Mouse (Mus musculus): Measurements from ENCODE around the gene Dnajc28.

The Dnajc28 gene

DNA sequence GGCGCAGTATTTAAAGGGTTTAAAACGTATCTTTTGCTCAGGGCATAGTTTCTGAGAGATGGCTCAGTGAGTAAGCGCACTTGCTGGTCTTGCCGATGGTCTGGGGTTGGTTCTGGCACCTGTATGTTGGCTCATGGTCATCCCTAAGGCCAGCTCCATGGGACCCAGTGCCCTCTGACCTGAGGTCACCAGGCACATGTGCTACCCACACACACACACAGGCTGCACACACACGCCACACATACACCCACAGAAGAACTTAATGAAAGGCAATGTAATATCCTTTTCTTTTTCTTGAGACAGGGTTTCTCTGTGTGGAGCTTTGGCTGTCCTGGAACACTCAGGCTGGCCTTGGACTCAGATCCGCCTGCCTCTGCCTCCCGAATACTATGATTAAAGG lies 14.1 kb upstream of the Dnajc28 start:
- DNase-seq (ENCODE audit: inconsistent age in 2 of 2, low spot score in 1 of 2), result no peak

DNA sequence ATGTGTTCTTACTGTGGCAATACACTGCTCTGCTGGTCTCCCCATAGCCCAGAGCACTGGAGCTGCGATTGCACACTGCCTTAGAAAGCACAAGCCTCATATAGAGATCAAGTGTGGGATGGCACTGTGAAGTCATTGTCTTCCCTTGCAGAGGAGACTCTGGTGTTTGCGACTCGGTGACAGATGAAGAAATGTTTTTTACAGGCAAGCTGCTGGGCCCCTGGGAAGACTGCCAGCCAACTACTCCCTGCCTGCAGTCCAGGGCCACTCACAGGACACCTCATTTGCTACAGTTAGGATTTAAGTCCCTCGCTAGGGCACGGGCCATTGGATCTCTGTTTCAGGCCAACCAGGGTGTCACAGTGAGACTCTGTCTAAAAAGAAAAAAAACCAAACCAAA lies 13.6 kb upstream of the Dnajc28 start:
- peak; percentile 74 to 86 for DNase-seq (ENCODE audit: inconsistent age in 2 of 2, low spot score in 1 of 2)

DNA sequence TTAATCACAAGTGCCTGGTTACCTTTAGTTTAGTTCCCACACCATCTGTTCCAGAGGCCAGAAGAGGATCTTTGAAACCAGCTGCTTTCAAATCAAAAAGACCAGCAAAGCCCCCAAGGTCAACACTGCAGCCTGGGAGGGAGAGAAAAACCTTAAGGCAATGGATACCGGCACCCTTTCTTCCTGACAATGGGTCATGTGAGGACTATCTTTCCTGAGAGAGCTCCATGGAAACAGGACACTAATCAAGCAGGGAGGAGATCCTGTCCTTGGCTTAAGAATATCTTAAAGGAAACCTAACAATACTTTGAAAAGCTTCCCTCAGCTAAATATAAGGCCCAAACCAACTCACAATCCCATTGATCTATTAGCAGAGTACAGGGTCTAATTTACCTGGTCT lies 11.8 kb upstream of the Dnajc28 start:
- DNase-seq (ENCODE audit: inconsistent age in 2 of 2, low spot score in 1 of 2), result peak in 1 of 2 experiments; percentile 43

DNA sequence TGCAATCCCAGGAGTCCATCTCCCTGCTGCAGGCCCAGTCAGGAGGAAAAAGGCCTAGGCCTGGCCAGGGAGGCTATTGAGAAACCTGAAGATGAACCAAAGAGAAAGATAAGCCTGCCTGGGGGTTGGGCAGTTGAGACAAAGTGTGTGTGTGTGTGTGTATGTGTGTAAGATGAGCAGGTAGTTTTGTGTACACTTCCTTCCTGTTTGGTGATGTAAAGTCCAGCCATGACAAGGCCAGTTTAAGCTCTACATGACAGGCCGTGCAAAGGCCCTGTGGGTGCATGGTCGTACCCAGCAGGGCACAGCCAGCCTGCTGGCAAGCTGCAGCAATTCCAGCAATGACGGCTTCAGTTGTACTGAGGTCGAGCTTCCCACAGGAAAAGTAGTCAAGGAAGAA lies 10.9 kb upstream of the Dnajc28 start:
- no peak for DNase-seq (ENCODE audit: inconsistent age in 2 of 2, low spot score in 1 of 2)

DNA sequence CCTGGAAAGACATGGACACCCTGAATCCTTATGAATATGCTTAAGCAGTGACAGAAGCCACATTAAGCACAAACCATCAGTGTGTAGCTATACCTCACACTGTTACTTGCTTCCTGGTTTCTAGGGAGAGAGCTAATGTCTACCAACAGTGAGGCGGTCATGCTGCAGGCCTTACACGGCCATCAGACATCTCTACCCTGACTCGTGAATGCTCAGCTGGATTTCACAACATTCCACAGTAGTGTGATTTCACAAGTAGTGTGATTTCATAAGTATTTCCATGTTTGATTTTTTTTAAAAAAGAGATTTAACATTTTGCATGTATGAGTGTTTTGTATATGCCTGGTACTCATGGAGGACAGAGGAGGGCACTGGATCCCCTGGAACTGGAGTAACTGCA lies 9.8 kb upstream of the Dnajc28 start:
- DNase-seq (ENCODE audit: inconsistent age in 2 of 2, low spot score in 1 of 2), result no peak

DNA sequence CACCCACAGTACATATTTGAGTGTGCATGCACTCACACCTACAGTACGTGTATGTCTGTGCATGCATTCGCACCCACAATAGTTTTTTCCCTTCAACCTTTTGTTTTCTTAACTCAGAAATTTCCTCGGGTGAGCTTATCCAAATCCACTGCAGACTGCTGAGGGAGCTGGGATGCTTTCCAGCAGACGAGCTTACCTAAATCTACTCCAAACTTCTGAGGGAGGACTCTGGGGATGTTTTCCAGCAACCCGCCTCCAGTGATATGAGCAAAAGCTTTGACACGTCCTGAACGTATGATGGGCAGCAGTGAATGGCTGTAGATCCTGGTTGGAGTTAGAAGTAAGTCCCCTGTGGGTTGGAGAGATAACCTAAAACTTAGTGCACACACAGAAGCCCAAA lies 9.0 kb upstream of the Dnajc28 start:
- DNase-seq (ENCODE audit: inconsistent age in 2 of 2, low spot score in 1 of 2), result no peak

DNA sequence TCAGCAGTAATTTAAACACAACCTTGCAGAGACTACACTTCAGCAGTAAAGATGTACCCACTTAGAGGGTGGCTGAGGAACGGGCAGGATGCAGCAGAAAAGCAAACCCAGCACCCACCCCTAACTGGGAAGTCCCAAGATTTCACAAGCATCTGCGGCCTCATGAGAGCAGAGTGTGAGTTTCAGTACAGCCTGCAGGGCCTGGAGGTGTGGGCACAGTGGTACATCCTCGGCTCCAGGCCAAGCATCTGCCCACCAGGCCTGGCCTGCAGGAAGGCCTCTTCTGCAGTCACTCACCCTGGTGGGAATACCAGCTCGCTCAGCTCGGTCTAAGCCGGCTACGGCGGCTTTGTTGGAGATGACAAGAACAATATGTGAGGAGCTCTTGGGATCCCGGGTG lies 4.2 kb upstream of the Dnajc28 start:
- DNase-seq (ENCODE audit: inconsistent age in 2 of 2, low spot score in 1 of 2), result no peak

DNA sequence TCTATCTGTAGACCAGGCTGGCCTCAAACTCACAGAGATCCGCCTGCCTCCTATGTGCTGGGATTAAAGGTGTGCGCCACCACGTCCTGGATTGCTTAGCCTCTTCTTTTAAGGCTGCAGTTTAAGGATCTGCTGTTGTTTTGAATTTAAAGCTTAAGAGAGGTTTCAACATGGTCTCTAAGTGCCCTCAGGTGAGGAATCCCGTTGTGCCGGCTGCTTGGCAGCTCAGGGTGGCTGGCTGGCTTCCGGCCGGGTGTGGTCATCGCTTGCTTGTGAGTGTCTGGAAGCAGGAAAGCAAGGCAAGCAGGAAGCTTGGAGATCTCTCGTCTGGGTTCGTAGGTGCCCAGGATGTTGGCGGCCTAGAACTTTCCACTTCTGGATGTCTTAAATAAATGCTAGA lies 2.2 kb upstream of the Dnajc28 start:
- no peak for DNase-seq (ENCODE audit: inconsistent age in 2 of 2, low spot score in 1 of 2)

DNA sequence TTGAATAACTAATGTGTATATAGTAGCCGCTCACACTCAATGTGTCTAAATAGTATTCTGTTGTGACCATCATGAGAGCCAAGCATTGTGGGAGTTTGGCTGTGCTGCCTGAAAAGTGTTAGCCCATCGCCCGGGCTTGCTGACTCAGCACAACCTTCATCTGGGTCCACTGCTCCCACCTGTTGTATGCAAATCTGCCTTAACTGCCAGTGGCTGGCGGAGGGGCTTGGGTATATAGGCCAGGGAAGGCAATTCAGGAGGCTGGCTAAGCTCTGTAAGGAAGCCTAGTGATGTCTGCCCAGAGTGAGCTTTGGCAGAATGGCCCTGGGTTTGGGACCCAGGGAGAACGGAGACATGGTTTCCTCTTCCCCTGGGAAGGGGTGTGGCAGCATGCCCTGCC lies 1.4 kb upstream of the Dnajc28 start:
- no peak for DNase-seq (ENCODE audit: inconsistent age in 2 of 2, low spot score in 1 of 2)

DNA sequence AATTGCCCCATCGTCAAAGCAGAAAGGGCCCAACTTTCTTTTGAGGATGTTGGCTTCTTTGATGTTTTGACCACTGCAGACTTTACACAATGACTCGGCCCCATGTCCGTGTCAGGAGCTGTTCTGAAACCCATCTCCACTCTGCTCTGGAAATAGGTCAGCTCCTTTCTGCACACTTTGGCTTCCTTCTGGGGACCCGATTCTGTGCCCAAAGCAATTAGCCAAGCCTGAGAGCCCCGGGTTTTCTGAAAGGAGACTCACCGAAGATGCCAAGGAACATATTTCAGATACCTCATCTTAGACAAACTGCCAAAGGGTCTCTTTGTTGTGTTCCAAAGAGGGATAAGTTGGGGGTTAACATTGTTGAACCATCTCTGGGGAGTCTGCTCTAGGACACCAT lies 4.3 kb downstream of the Dnajc28 start:
- no peak for DNase-seq (ENCODE audit: inconsistent age in 2 of 2, low spot score in 1 of 2)

DNA sequence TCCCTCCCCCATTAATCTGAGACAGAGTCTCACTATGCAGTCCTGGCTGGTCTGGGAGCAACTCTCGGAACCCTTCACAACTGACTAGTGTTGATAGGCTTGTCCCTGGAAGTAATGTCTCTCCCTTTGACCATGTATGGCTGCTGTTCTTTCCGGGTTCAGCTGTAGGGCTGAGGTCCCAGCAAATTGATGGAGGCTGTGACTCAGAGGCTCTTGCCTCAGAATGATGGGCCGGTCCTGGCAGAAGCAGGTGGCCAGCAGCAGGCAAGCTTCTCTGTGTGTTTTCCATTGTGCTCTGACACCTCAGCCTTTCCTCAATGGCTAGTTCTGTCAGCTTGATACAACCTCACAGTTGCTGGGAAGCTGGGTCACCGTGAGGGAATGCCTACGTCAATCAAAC lies 6.3 kb downstream of the Dnajc28 start:
- DNase-seq (ENCODE audit: inconsistent age in 2 of 2, low spot score in 1 of 2), result peak in 1 of 2 experiments; percentile 66

DNA sequence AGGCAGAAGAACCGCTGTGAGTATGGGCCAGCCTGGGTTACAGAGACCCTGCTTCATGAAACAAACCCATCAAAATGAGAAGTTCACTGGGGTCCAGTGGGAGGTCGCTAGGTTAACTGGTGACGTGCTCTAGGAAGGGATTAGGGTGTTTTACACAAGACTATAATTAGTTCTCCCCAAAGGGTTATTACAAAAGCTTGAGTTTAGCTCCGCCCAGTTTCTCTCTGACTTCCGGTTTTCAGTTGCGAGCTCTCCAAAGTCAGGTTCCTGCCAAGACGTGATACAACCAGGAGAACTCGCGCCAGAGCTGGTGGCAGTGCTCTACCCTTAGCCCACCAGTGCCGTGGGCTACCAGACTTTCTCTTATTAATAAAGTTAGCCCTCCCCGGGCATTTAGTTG lies 7.6 kb downstream of the Dnajc28 start:
- no peak for DNase-seq (ENCODE audit: inconsistent age in 2 of 2, low spot score in 1 of 2)

DNA sequence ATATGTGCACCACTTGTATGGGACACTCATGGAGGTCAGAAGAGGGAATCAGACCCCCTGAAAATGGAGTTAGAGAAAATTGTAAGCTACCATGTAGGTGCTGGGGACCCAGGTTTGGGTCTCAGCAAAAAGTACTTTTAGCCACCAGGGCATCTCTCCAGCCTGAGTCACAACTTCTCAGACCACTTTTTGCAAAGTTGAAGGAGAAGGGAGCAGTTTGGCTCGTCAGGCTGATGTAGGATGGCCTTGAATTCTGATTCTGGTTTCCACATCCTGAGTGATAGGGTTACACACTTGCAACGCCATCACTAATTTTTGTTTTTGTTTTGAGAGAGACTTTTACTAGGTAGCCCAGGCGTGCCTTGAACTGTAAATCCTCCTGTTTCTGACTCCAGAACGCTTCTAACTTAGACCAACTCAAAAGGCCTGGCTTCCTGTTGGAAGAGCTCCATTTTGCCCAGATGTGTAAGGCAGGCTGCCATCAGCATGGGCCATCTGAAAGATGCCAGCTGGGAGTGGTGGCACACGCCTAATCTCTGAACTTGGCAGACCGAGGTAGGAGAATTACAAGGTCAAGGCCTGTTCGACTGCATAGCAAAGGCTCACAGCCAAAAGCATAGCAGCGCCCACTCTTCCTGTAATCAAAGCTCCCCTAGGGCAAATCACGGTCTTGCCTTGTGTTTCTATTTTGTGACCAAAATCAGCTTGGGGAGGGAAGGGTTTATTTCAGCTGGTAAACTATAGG lies 9.2 kb downstream of the Dnajc28 start:
- peak; percentile 81 to 91 for DNase-seq (ENCODE audit: inconsistent age in 2 of 2, low spot score in 1 of 2)

DNA sequence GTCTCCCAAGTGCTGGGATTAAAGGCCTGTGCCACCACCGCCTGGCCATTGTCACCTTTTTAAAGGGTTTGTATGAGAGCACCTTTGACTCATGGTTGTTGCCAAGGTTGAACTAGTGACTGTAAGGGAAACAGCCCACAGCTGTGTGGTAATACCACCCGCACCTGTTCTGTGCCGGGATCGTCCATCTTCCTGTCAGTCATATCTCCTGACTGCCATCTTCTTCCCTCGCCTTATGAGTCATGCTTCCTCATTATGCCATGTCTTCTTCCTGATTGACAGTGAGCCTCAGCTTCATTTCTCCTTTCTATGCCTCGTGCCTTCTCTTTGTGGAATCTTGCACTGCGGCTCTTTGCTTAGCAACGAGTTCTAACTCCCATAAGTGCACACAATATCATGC lies 11.9 kb downstream of the Dnajc28 start:
- no peak for DNase-seq (ENCODE audit: inconsistent age in 2 of 2, low spot score in 1 of 2)

DNA sequence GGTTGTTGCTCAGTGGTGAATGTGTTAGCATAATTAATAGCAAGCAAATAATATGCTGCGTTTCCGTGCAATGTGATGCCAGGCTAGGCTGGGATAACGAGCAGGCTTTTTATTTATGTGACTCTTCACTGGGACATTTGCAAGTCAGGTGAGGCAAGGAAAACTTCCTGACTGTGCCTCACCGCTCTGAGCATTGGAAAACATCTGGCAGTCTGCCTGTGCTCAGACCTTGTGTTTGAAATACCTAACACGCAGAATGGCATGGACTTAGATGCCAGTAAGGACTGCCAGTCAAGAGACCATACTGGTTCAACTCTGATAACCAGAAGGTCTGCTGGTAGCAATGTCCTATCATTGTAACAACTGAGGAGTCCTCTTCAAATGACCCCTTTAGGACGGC lies 13.7 kb downstream of the Dnajc28 start:
- no peak for DNase-seq (ENCODE audit: inconsistent age in 2 of 2, low spot score in 1 of 2)

DNA sequence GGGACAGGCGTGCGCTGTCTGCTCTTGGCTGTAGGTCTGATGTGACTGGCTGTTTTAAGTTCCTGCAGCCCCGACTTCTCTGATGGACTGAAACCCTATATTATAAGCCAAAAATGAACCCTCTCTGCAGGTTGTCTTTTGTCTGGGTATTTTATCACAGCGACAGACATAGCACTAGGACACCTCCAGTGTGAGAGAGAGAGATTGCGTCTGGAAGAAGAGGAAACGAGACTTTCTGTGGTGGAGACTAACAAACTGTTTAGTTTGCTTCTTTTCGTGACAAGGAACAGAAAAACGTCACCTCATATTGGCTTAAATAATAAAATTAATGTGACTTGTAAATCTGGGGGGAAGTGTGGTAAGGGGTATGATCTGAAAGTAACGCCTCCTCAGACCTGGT lies 17.1 kb downstream of the Dnajc28 start:
- no peak for DNase-seq (ENCODE audit: inconsistent age in 2 of 2, low spot score in 1 of 2)

DNA sequence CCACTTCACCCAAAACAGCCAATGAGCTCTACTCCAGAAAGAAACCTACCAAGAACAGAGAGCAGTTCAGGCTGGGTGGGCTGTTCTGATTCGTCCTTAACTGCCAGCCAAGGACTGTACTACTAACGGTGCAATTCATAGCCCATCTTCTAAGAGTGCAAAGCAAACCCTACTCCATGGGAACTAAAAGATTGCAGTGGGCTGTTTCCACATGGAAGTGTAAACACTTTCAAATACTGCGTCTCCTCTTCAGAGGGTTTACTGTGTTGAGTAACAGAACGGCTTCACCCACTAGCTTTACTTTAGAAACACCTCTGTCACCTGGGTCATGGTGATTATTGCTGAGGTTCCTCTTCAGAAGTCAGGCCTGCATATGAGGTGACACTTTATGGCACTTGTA lies 17.7 kb downstream of the Dnajc28 start:
- no peak for DNase-seq (ENCODE audit: inconsistent age in 2 of 2, low spot score in 1 of 2)

DNA sequence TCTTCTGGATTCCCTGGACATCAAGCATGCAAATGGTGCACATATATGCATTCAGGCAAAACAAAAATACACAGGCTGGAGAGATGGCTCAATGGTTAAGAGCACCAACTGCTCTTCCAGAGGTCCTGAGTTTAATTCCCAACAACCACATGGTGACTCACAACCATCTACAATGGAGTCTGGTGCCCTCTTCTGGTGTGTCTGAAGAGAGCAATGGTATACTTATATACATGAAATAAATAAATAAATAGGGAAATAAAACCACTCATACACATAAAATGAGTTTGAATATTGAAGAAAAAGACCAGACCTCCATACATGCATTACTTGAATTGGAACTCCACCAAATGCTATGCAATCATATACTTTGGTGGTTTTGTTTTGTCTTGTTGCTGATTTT lies 19.6 kb downstream of the Dnajc28 start:
- no peak for DNase-seq (ENCODE audit: inconsistent age in 2 of 2, low spot score in 1 of 2)

DNA sequence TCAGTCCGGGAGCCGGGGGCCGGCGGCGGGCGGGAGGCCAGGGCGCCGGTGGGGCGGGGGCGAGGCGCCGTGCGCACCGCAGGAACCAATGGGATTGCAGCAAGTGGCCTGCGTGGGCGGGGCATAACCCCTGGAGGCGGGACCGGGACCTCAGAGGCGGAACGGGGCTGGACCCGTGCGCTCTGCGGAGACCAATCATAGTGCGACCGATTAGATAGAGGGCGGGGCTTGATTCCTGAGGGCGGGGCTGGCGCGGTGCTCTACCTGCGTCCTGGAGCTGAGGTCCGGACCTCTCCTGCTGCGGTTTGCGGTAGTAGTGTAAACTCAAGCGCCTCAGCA lies 21.2 kb downstream of the Dnajc28 start, which contains the start of gene Tmem50b:
Tmem50b (minus strand) TSS at position 129 of the 339 bp plus-strand sequence.
- peak; percentile 99 for DNase-seq (ENCODE audit: inconsistent age in 2 of 2, low spot score in 1 of 2)

DNA sequence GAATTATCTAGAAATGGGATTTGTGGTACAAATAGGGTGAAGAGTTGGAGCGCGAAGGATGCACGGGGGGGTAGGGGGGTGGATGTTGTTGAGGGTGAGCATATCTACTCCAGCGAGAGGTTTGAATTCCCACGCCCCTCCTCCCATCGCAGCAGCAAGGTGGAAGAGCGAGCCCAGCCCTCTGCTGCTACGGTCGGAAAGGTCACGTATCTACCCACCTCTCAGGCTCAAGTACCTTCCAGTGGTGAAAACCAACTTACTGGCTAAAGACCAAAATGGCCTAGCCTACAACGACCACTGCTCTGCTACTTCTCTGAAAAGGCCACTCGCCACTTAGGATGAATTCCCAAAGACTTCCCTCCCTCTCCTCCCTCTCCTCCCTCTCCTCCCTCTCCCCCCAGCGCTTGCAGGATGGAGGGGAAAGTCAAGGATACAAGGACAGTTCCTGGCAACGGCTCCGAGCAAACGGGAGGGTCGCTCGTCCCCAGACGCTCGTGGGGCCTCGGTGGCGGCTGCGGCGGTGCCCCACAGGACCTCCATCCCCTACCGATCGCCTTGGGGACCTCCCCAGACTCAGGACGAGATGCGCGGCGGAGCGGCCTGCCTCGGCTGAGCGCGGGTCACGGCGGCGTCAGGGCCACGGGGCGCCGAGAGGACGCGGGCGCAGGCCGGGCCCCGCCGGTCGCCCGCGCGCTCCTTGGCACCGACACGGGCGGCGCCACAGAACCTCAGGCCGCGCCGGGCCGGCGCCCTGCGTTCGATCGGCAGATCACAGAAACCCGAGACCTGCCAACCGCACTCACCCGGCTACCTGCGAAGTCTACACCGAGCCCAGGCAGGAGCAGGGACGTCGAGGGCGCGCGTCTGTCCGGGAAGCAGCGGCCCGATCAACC lies 21.8 kb downstream of the Dnajc28 start:
- DNase-seq (ENCODE audit: inconsistent age in 2 of 2, low spot score in 1 of 2), result no peak

DNA sequence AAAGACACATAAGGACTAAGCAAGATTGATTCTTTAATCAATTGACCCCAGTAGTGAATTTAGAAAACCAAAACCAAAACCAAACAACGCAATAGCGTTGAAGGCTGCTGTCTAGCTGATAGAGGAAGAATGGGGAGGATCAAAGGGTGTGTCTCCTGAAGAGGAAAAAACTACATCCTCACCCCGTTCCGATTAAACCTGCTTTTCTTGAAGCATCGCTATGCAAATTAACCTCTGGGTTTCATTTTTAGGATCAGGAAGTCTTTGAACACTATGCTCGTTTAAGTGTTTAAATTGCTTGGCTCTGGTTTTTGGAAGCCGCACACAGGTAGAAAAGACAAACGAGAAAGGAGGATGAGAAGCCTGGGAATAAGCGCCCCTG lies 22.4 kb downstream of the Dnajc28 start:
- no peak for DNase-seq (ENCODE audit: inconsistent age in 2 of 2, low spot score in 1 of 2)

DNA sequence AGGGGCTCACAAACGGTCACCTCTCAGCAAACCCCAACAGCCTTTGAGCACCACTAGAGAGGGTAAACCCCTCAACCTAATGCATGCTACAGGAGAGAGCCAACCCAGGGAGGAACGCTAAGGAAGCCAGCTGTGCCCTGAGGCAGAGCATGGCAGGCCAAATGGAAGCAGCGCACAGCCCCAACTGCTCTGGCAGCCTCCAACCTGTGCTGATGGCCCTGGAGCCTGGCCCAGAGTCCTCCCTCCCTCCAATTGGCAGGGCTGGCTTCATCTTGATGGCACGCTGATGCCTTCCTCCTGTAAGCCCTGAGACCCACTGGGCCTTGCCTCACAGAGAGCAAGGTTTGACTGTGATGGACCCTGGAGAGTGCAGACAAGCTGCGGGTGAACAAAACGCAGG lies 23.8 kb downstream of the Dnajc28 start:
- peak in 1 of 2 experiments; percentile 45 for DNase-seq (ENCODE audit: inconsistent age in 2 of 2, low spot score in 1 of 2)

DNA sequence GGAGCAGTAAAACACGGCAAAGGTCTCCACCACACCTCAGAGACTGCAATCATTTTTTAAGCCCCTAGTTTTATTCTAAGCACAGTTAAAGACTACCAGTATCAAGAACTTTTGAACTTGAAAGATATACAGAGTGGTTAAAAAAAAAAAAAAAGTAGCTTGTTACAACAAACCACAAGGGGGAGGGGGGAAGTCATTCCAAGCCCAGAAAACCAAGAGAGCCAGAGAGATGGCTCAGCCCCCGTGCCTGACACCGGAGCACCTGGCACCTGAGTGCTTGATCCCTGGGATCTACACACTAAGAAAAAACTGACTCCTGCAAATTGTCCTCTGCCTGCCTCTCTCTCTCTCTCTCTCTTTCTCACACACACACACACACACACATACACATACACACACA lies 25.6 kb downstream of the Dnajc28 start:
- DNase-seq (ENCODE audit: inconsistent age in 2 of 2, low spot score in 1 of 2), result no peak
